Mouse (Mus musculus): ENCODE data around the gene Sept9.

DNA sequence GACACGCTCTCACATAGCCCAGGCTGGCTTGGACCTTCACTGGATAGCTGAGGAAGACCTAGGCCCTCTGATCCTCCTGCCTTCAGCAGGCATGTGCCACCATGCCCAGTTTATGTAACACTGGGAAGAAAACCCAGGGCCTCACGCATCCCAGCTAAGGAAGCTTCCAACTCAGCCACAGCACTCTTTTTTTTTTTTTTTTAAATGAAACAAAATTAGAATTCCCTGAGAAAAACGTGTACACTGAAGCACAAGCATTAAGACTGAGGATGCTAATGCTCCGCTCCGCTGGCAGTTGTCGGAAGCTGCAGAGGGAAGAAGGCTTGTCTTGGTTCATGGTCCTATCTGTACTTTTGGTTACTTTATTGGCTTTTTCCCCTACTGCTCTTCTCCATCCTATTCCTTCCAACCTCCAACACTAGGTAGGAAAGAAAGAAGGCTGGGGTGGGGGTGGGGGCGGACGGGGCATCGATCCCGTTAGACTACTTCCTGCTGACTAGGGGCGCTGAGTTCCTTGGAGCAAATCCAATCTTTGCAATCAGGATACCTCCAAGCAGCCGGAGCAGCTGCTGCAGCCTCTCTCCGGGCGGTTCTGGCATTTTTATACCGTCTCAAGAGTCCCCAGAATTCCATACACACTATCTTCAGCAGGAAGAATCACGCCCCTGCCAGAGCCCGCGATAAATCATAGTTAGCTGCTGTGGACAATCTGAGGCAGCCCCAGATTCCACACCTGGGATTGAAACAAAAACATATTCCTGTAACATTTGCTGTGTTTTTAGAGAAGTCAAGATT is 25.2 kb upstream of the Sept9 start:
- TF ChIP-seq CTCF (IDR thresholded peaks at IDR 0.05; ENCODE audit: control insufficient read depth, insufficient read depth, insufficient replicate concordance, low read depth, low read length): no peak
- TF ChIP-seq POLR2A (IDR thresholded peaks at IDR 0.05; ENCODE audit: control insufficient read depth, low read depth, low read length): no peak
